Mouse (Mus musculus) MEL (cell line): Measurements from ENCODE around the gene Sel1l. TPM values are rescaled to one million over a fixed set of nuclear protein-coding genes. Genes with fewer than 3 reads are reported as not detected.
A peak's percentile ranks its signal among the peaks of the same experiment; 100 is the strongest.

Experiments
- DNase-seq: peaks from one replicate; pipeline ENCODE4 v3.0.0; 2011; ENCODE audit warnings: low read depth, low spot score
- H3K27ac ChIP-seq: 2 replicates; pipeline ENCODE4 v1.5.1; 2012; ENCODE audit warnings: low read depth, mild to moderate bottlenecking, control low read depth, low read length, moderate library complexity; ENCODE audit not compliant: control insufficient read depth
- H3K27me3 ChIP-seq, 2 experiments: fragments of 150-350 bp in 1 of 2; sonication (generic) in 1 of 2; 2 replicates each; pipeline ENCODE4 v1.6.1; 2012; ENCODE audit warnings: low read length in 2 of 2, mild to moderate bottlenecking in 2 of 2, improper control_type of control experiment in 1 of 2, moderate library complexity in 1 of 2; ENCODE audit not compliant: insufficient read depth in 2 of 2, control insufficient read depth in 1 of 2
- H3K36me3 ChIP-seq, 2 experiments: 2 replicates each; pipeline ENCODE4 v1.6.1; 2012 to 2014; ENCODE audit warnings: low read length in 2 of 2, improper control_type of control experiment in 1 of 2, inconsistent platforms in 1 of 2, mild to moderate bottlenecking in 1 of 2; ENCODE audit not compliant: insufficient read depth in 2 of 2, control insufficient read depth in 1 of 2
- H3K4me1 ChIP-seq, 2 experiments: fragments of 150-350 bp in 1 of 2; sonication (generic) in 1 of 2; 2 replicates each; pipeline ENCODE4 v1.6.1; 2012; ENCODE audit warnings: low read length in 2 of 2, improper control_type of control experiment in 1 of 2, mild to moderate bottlenecking in 1 of 2; ENCODE audit not compliant: insufficient read depth in 2 of 2, control insufficient read depth in 1 of 2
- H3K4me3 ChIP-seq, 2 experiments: fragments of 150-350 bp in 1 of 2; sonication (generic) in 1 of 2; 2 replicates each; pipeline ENCODE4 v1.5.1; 2012; ENCODE audit warnings: low read depth in 2 of 2, low read length in 2 of 2, mild to moderate bottlenecking in 2 of 2, moderate library complexity in 2 of 2, control low read depth in 1 of 2, improper control_type of control experiment in 1 of 2; ENCODE audit not compliant: control insufficient read depth in 1 of 2, insufficient read depth in 1 of 2
- H3K79me2 ChIP-seq: 2 replicates; pipeline ENCODE4 v1.6.1; 2012; ENCODE audit warnings: mild to moderate bottlenecking, low read length, moderate library complexity; ENCODE audit not compliant: control insufficient read depth, poor library complexity, insufficient read depth
- H3K9ac ChIP-seq: 2 replicates; pipeline ENCODE4 v1.6.1; 2012; ENCODE audit warnings: low read depth, mild to moderate bottlenecking, control low read depth, low read length, moderate library complexity; ENCODE audit not compliant: control insufficient read depth, poor library complexity, severe bottlenecking
- H3K9me3 ChIP-seq: fragments of 150-350 bp; sonication (generic); replicated peaks from 2 replicates; pipeline ENCODE4 v1.6.1; 2012; ENCODE audit warnings: mild to moderate bottlenecking, low read length, improper control_type of control experiment, moderate library complexity; ENCODE audit not compliant: insufficient read depth
- CHD2 ChIP-seq: IDR thresholded peaks from 2 replicates; pipeline ENCODE4 v1.6.1; 2011; ENCODE audit warnings: low read length, improper control_type of control experiment
- ELF1 ChIP-seq: IDR thresholded peaks from 2 replicates; pipeline ENCODE4 v1.6.1; 2014; ENCODE audit warnings: low read depth, mild to moderate bottlenecking, inconsistent platforms, low read length, improper control_type of control experiment, moderate library complexity
- ETS1 ChIP-seq: IDR thresholded peaks from 2 replicates; pipeline ENCODE4 v1.6.1; 2012; ENCODE audit warnings: low read depth, mild to moderate bottlenecking, inconsistent platforms, low read length, improper control_type of control experiment, moderate library complexity
- GABPA ChIP-seq: IDR thresholded peaks from 2 replicates; pipeline ENCODE4 v1.6.1; 2012; ENCODE audit warnings: low read depth, mild to moderate bottlenecking, inconsistent platforms, low read length, improper control_type of control experiment, moderate library complexity
- GATA1 ChIP-seq: IDR thresholded peaks from 2 replicates; pipeline ENCODE4 v1.6.1; 2011; ENCODE audit warnings: low read depth, low read length, improper control_type of control experiment
- HCFC1 ChIP-seq: IDR thresholded peaks from 2 replicates; pipeline ENCODE4 v1.6.1; 2012; ENCODE audit warnings: low read depth, mild to moderate bottlenecking, inconsistent platforms, low read length, improper control_type of control experiment, moderate library complexity
- JUND ChIP-seq: IDR thresholded peaks from 2 replicates; pipeline ENCODE4 v1.6.1; 2011; ENCODE audit warnings: low read depth, mild to moderate bottlenecking, improper control_type of control experiment, low read length
- KAT2A ChIP-seq: conservative IDR thresholded peaks from 2 replicates; pipeline ENCODE4 v1.6.1; 2012; ENCODE audit warnings: low read depth, low read length, improper control_type of control experiment, inconsistent platforms
- MAX ChIP-seq: IDR thresholded peaks from 2 replicates; pipeline ENCODE4 v1.6.1; 2011; ENCODE audit warnings: low read length, improper control_type of control experiment
- MEF2A ChIP-seq: IDR thresholded peaks from 2 replicates; pipeline ENCODE4 v1.6.1; 2014; ENCODE audit warnings: low read depth, mild to moderate bottlenecking, inconsistent platforms, low read length, improper control_type of control experiment; ENCODE audit not compliant: poor library complexity, insufficient replicate concordance, severe bottlenecking; ENCODE audit errors: extremely low read depth
- MYC ChIP-seq: IDR thresholded peaks from 2 replicates; pipeline ENCODE4 v1.6.1; 2011; ENCODE audit warnings: low read depth, mild to moderate bottlenecking, low read length, improper control_type of control experiment, moderate library complexity
- NELFE ChIP-seq: IDR thresholded peaks from 2 replicates; pipeline ENCODE4 v1.6.1; 2011; ENCODE audit warnings: low read depth, low read length, improper control_type of control experiment
- POLR2AphosphoS2 ChIP-seq: IDR thresholded peaks from 2 replicates; pipeline ENCODE4 v1.6.1; 2011; ENCODE audit warnings: low read length, improper control_type of control experiment
- POLR2AphosphoS5 ChIP-seq: IDR thresholded peaks from 2 replicates; pipeline ENCODE4 v1.6.1; 2012; ENCODE audit warnings: low read depth, borderline replicate concordance, mild to moderate bottlenecking, inconsistent platforms, low read length, moderate library complexity, mixed read lengths
- RAD21 ChIP-seq: IDR thresholded peaks from 2 replicates; pipeline ENCODE4 v1.6.1; 2011; ENCODE audit warnings: mild to moderate bottlenecking, low read depth, low read length, improper control_type of control experiment
- SMC3 ChIP-seq: IDR thresholded peaks from 2 replicates; pipeline ENCODE4 v1.6.1; 2011; ENCODE audit warnings: low read depth, low read length, improper control_type of control experiment
- TAL1 ChIP-seq: IDR thresholded peaks from 2 replicates; pipeline ENCODE4 v1.6.1; 2012; ENCODE audit warnings: mild to moderate bottlenecking, inconsistent platforms, low read length, moderate library complexity, mixed read lengths
- TBP ChIP-seq: IDR thresholded peaks from 2 replicates; pipeline ENCODE4 v1.8.0; 2011; ENCODE audit warnings: low read depth, low read length, improper control_type of control experiment
- TCF12 ChIP-seq: IDR thresholded peaks from 2 replicates; pipeline ENCODE4 v1.6.1; 2014; ENCODE audit warnings: low read depth, mild to moderate bottlenecking, inconsistent platforms, low read length, improper control_type of control experiment, moderate library complexity
- USF1 ChIP-seq: IDR thresholded peaks from 2 replicates; pipeline ENCODE4 v1.6.1; 2014; ENCODE audit warnings: low read depth, mild to moderate bottlenecking, inconsistent platforms, low read length, improper control_type of control experiment, moderate library complexity
- ZMIZ1 ChIP-seq: IDR thresholded peaks from 2 replicates; pipeline ENCODE4 v1.6.1; 2012; ENCODE audit warnings: low read depth, mild to moderate bottlenecking, inconsistent platforms, low read length, improper control_type of control experiment, moderate library complexity
- polyA plus RNA-seq, 2 experiments: library from polyadenylated mRNA; stranded (reverse) in 1 of 2; unstranded in 1 of 2; fragments of >175 nt in 1 of 2; fragments of >200 nt in 1 of 2; gene quantifications; 2 replicates each; pipeline versions ENCODE4 v1.2.1 to v1.2.4; 2012; ENCODE audit warnings: low replicate concordance in 2 of 2, low read depth in 1 of 2; ENCODE audit not compliant: insufficient read length in 2 of 2, insufficient read depth in 1 of 2, missing spikeins in 1 of 2
- total RNA-seq: library from RNA; depleted of rRNA; stranded (reverse); fragments of 300-350 nt; gene quantifications from 2 replicates; pipeline ENCODE4 v1.2.3, GENCODE M21; 2012

Sel1l gene
- total and polyA plus RNA-seq, 3 experiments: 32.0 to 299 (median 35.6) TPM

DNA sequence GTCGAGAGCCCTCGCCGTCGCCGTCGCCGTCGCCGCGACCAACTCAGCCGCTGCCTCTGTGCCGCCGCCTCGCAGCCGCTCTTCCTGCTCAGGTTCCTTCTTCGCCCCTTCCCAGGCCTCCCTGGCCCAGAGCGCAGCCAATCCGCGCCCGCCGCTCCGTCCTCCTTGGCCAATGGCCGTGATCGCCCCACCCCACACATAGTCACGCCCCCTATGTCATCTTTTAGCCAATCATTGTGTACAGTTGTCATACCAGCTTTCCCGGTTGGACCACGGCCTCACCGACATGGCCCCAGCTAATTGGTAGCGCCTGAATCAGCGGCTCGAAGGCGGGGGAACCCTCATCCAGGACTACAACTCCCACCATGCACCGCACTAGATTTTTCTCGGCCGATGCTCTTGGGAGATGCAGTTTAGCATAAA is at the start of gene Sel1l (continued):
- peak; percentile 99 for TF ChIP-seq HCFC1
- TF ChIP-seq SMC3: no peak
- no peak for TF ChIP-seq POLR2AphosphoS5

DNA sequence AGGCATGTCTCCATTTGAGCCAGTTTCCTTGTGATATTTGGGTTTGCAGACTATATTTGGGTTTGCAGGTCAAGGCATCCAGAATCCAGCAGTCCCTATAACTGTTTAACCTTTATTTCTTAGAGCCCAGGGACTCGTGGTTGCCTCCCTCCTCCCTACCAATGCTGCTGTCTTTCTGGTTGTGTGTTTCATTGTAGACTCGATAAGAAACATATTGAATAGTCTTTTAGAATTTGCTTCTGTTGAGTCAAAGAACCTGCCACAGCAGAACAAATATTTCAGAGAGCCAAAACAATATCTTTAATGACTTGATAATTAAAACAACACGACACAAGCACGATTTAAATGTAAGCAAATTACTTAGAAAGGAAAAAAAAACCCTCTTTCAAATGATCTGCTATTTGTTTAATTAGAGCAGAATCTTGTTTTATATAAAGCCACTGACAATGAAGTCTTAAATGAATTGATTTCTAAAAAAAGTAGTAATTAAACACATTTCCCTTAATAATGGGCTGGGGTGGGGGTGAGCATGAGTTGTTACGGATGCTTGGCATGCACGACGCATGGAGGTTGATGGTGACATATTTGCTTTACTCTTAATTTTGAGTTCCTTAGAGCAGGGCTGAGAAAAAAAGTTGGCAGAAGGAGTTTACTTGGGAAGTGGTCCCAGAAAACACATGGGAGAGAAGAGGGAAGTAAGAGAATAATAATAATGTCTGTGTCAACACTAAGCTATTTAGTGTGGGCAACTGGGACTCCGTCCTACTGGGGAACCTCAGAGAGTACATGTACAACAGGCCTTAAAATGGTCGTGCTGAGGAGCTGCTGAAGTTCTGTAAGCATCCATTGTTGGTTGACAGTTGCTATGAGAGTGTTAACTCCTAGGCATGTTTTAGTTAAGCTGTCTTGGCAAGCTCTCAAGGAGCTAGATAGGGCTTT is 43.9 kb upstream of the Sel1l start:
- Histone ChIP-seq H3K9ac (no peak overlapping the region), H3K79me2 (no peaks in the 10 kb centered on the region), H3K4me3 (no peak overlapping the region), H3K27me3 (no peaks in the 10 kb centered on the region), H3K9me3 (no peaks in the 10 kb centered on the region), H3K4me1 (no peaks in the 10 kb centered on the region), H3K27ac (no peak overlapping the region), H3K36me3 (no peaks in the 10 kb centered on the region)
- DNase-seq: no peak
- no peak for TF ChIP-seq NELFE
- no peak for TF ChIP-seq ELF1
- no peak for TF ChIP-seq JUND
- TF ChIP-seq POLR2AphosphoS2: no peak
- no peak for TF ChIP-seq ZMIZ1
- TF ChIP-seq TCF12: no peak
- TF ChIP-seq TAL1: no peak
- TF ChIP-seq USF1: no peak
- no peak for TF ChIP-seq TBP

DNA sequence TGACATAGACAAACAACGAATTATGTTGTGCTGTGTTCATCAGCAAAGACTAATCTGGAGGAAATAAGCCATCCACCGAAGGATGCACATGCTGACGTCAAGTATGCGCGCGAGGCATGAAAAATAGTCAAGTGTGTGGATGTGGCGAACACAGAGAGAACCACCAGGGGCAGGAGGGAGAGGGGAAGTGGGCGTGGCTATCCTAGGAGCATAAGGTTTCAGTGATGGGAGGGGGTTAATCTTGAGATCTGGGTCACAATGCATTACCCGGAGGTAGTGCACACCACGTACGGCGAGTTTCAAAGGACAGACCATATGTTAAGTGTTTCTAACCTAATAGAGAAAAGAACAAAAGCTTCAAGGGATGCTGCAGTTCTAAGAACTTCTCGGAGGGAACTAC is 31.5 kb upstream of the Sel1l start:
- TF ChIP-seq MAX (no peak), TCF12 (no peak), ETS1 (no peak), KAT2A (no peak), SMC3 (no peak), USF1 (no peak), GABPA (no peak), GATA1 (no peak), CHD2 (no peak), MEF2A (no peak), MYC (no peak), TAL1 (no peak), ELF1 (no peak), RAD21 (no peak)
- Histone ChIP-seq H3K4me1 (no peaks in the 10 kb centered on the region), H3K9ac (no peak overlapping the region), H3K9me3 (no peaks in the 10 kb centered on the region), H3K27ac (no peak overlapping the region), H3K4me3 (no peak overlapping the region), H3K79me2 (no peaks in the 10 kb centered on the region), H3K27me3 (no peaks in the 10 kb centered on the region), H3K36me3 (no peaks in the 10 kb centered on the region)
- DNase-seq: no peak
